Mouse (Mus musculus): ENCODE data around the gene Tecpr2. TPM values are rescaled to one million over a fixed set of nuclear protein-coding genes. Genes with fewer than 3 reads are reported as not detected.

Tecpr2 gene
- polyA plus RNA-seq, 1 experiment: 3.1 TPM

GRCm38 (mm10) chr12:110854786-110855737 is 34.0 kb upstream of the Tecpr2 start:
- TF ChIP-seq GATA1 (IDR thresholded peaks at IDR 0.05; ENCODE audit: low read length): no peak

GRCm38 (mm10) chr12:110857196-110857595 is 31.9 kb upstream of the Tecpr2 start:
- TF ChIP-seq GATA1 (IDR thresholded peaks at IDR 0.05; ENCODE audit: low read length): no peak

- TF ChIP-seq GATA1 (IDR thresholded peaks at IDR 0.05; ENCODE audit: low read length): no peak
Observed at GRCm38 (mm10) chr12:110860293-110860692, 28.8 kb upstream of the Tecpr2 start.

- TF ChIP-seq GATA1 (IDR thresholded peaks at IDR 0.05; ENCODE audit: low read length): no peak
Observed at GRCm38 (mm10) chr12:110861256-110861655, 27.8 kb upstream of the Tecpr2 start.

GRCm38 (mm10) chr12:110864008-110864407 is 25.1 kb upstream of the Tecpr2 start:
- no peak for TF ChIP-seq GATA1 (IDR thresholded peaks at IDR 0.05; ENCODE audit: low read length)

- no peak for TF ChIP-seq GATA1 (IDR thresholded peaks at IDR 0.05; ENCODE audit: low read length)
Observed at GRCm38 (mm10) chr12:110865571-110865970, 23.5 kb upstream of the Tecpr2 start.

- TF ChIP-seq GATA1 (IDR thresholded peaks at IDR 0.05; ENCODE audit: low read length): no peak
Observed at GRCm38 (mm10) chr12:110865989-110866388, 23.1 kb upstream of the Tecpr2 start.

GRCm38 (mm10) chr12:110870107-110870506 is 19.0 kb upstream of the Tecpr2 start:
- TF ChIP-seq GATA1 (IDR thresholded peaks at IDR 0.05; ENCODE audit: low read length): no peak

- TF ChIP-seq GATA1 (IDR thresholded peaks at IDR 0.05; ENCODE audit: low read length): no peak
Observed at GRCm38 (mm10) chr12:110871247-110871646, 17.8 kb upstream of the Tecpr2 start.

- no peak for TF ChIP-seq GATA1 (IDR thresholded peaks at IDR 0.05; ENCODE audit: low read length)
Observed at GRCm38 (mm10) chr12:110875351-110875750, 13.7 kb upstream of the Tecpr2 start.

- TF ChIP-seq GATA1 (IDR thresholded peaks at IDR 0.05; ENCODE audit: low read length): no peak
Observed at GRCm38 (mm10) chr12:110882291-110882690, 6.8 kb upstream of the Tecpr2 start.

- no peak for TF ChIP-seq GATA1 (IDR thresholded peaks at IDR 0.05; ENCODE audit: low read length)
Observed at GRCm38 (mm10) chr12:110885251-110885650, 3.8 kb upstream of the Tecpr2 start.

- TF ChIP-seq GATA1 (IDR thresholded peaks at IDR 0.05; ENCODE audit: low read length): no peak
Observed at GRCm38 (mm10) chr12:110888106-110888505, 958 bp upstream of the Tecpr2 start.

- TF ChIP-seq GATA1 (IDR thresholded peaks at IDR 0.05; ENCODE audit: low read length): no peak
Observed at GRCm38 (mm10) chr12:110888606-110889005, 458 bp upstream of the Tecpr2 start.

GRCm38 (mm10) chr12:110891887-110892286 is 2.8 kb downstream of the Tecpr2 start:
- TF ChIP-seq GATA1 (IDR thresholded peaks at IDR 0.05; ENCODE audit: low read length): no peak

- TF ChIP-seq GATA1 (IDR thresholded peaks at IDR 0.05; ENCODE audit: low read length): no peak
Observed at GRCm38 (mm10) chr12:110902106-110902505, 13.0 kb downstream of the Tecpr2 start.

GRCm38 (mm10) chr12:110903536-110903935 is 14.5 kb downstream of the Tecpr2 start:
- TF ChIP-seq GATA1 (IDR thresholded peaks at IDR 0.05; ENCODE audit: low read length): no peak

Measured in G1E-ER4 (cell line).